Comparison of ENCODE assay signal across 35 mouse cellular contexts in the genomic region with DNA sequence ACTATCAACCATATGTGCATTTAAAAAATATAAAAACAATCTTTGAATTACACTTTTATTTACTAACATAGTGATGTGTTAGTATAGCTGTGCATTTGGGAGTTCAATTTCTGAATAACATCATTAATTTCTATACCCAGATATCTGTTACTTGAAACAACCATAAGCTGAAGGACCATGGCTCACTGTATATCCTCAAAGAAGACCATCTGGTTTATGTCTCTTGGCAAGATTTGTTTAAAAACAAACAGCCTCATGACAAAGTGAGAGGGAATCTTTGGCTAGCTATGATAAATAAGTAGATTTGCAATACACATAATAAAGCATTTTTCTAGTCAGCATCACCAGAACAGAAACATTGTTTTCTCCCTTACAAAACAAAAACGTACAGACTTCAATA.
"Had no signal": no experiment of that assay in that cellular context is flagged by ENCODE, and none has a peak within 500 bp of the region (broad histone marks: within the 10 kb centered on the region; RNA-seq: fewer than 3 reads in every experiment).

No protein-coding gene starts in this region.

- H3K4me3 ChIP-seq: heart, adult 2 months; heart, embryonic 10.5 days; heart, embryonic 12.5 days; heart, embryonic 13.5 days; heart, embryonic 15.5 days; hindbrain, embryonic 10.5 days; hindbrain, embryonic 12.5 days; hindbrain, embryonic 13.5 days; hindbrain, embryonic 15.5 days; intestine, embryonic 15.5 days; kidney, embryonic 15.5 days; layer of hippocampus, adult 2 months had no signal

- ATAC-seq: hindbrain, embryonic 16.5 days; hindbrain, postnatal 0 days; inflammation-experienced regulatory T-cells, adult 6 months; intestine, embryonic 15.5 days; intestine, embryonic 16.5 days; intestine, postnatal 0 days had no signal

- H3K9me3 ChIP-seq: heart, embryonic 10.5 days; heart, embryonic 12.5 days; heart, embryonic 13.5 days; heart, embryonic 15.5 days; hindbrain, embryonic 10.5 days; hindbrain, embryonic 12.5 days; hindbrain, embryonic 13.5 days; hindbrain, embryonic 15.5 days; intestine, embryonic 15.5 days; kidney, embryonic 15.5 days had no signal

- H3K4me1 ChIP-seq: heart, embryonic 10.5 days; heart, embryonic 12.5 days; heart, embryonic 13.5 days; heart, embryonic 15.5 days; hindbrain, embryonic 10.5 days; hindbrain, embryonic 12.5 days; hindbrain, embryonic 13.5 days; hindbrain, embryonic 15.5 days; intestine, embryonic 15.5 days; kidney, embryonic 15.5 days had no signal

- DNase-seq: heart, adult 2 months; heart, postnatal 10 days; heart, postnatal 14 days; heart, postnatal 36 days; heart, postnatal 4 days; kidney, adult 11 months; kidney, adult 18-20 months; kidney, adult 2 months; kidney, adult 8-10 months; kidney, adult 9 months; kidney, postnatal 10 days; kidney, postnatal 14 days; kidney, postnatal 25 days; kidney, postnatal 36 days; kidney, postnatal 4 days; layer of hippocampus, adult 9-11 months had no signal

- H3K36me3 ChIP-seq: heart, embryonic 10.5 days; heart, embryonic 12.5 days; heart, embryonic 13.5 days; heart, embryonic 15.5 days; hindbrain, embryonic 10.5 days; hindbrain, embryonic 12.5 days; hindbrain, embryonic 13.5 days; hindbrain, embryonic 15.5 days; intestine, embryonic 15.5 days; kidney, embryonic 15.5 days had no signal

- H3K4me2 ChIP-seq: heart, embryonic 11.5 days; heart, embryonic 12.5 days; heart, embryonic 13.5 days; heart, embryonic 15.5 days; hindbrain, embryonic 12.5 days; hindbrain, embryonic 13.5 days; hindbrain, embryonic 14.5 days; hindbrain, embryonic 15.5 days; intestine, embryonic 15.5 days; kidney, embryonic 15.5 days had no signal

- H3K9ac ChIP-seq: heart, embryonic 12.5 days; heart, embryonic 13.5 days; heart, embryonic 15.5 days; hindbrain, embryonic 12.5 days; hindbrain, embryonic 13.5 days; hindbrain, embryonic 14.5 days; hindbrain, embryonic 15.5 days; intestine, embryonic 15.5 days; kidney, embryonic 15.5 days had no signal

- H3K27ac ChIP-seq: heart, adult 2 months; heart, embryonic 10.5 days; heart, embryonic 13.5 days; heart, embryonic 15.5 days; hindbrain, embryonic 10.5 days; hindbrain, embryonic 12.5 days; hindbrain, embryonic 13.5 days; hindbrain, embryonic 14.5 days; hindbrain, embryonic 15.5 days; hindbrain, postnatal 0 days; intestine, embryonic 15.5 days; kidney, embryonic 15.5 days; kidney, postnatal 0 days; layer of hippocampus, adult 2 months had no signal

- H3K27me3 ChIP-seq: heart, embryonic 12.5 days; heart, embryonic 13.5 days; heart, embryonic 15.5 days; hindbrain, embryonic 12.5 days; hindbrain, embryonic 13.5 days; hindbrain, embryonic 15.5 days; intestine, embryonic 15.5 days; kidney, embryonic 15.5 days had no signal
